Mouse (Mus musculus): ENCODE results near the gene Atp23.

- TF ChIP-seq GATA1 (IDR thresholded peaks at IDR 0.05; ENCODE audit: low read length): no peak
- no peak for TF ChIP-seq TAL1 (IDR thresholded peaks at IDR 0.05; ENCODE audit: low read length)
Measured at GRCm38 (mm10) chr10:126914288-126914687, 13.1 kb upstream of the Atp23 start.
